Mouse (Mus musculus): ENCODE measurements around the gene Faim2. TPM values are rescaled to one million over a fixed set of nuclear protein-coding genes. Genes with fewer than 3 reads are reported as not detected.

Gene Faim2
- 0.46 and 0.67 TPM in 2 replicates for polyA plus RNA-seq (2012; rRNA removed)

DNA sequence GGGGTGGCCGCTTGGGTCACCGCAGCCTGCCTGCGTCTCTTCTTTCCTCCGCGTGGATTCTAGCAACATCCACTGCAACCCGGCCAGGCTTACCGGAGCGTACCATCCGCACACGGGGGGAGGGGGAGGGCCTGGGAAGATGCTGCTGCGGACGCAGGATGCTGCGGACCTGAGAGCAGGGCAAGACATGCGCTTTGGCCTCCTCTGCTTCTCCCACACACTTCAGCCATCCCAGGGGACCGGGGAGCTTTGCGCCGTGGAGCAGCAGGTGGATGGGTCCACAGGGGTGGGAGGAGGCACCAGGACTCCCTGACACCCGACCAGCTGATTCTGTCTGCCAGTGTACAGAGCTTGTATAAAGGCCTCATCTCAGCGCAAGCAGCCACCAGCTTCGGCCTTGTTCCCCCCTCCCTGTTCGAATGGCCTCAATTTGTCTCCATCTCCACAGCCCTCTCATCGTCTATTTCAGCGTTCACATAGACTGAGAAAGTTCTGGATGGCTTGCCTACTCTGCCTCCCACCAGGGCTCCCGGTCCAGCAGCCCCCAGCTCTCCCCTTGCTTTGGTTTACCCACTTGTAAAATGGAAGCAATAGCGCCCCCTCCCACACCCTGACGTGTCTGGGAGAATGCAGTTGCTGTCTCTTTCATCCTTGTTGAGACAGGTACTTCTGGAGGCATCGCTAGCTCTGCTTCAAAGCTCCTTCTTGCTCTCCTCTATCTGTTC lies at the start of gene Faim2:
Gene Faim2 (minus strand): TSS at position 537 of the 725 bp plus-strand sequence.

GRCm38 (mm10) chr15:99474576-99474926 lies 53.4 kb downstream of the Faim2 start, which contains the start of gene Bcdin3d:
Bcdin3d (minus strand) TSS chr15:99474730.

DNA sequence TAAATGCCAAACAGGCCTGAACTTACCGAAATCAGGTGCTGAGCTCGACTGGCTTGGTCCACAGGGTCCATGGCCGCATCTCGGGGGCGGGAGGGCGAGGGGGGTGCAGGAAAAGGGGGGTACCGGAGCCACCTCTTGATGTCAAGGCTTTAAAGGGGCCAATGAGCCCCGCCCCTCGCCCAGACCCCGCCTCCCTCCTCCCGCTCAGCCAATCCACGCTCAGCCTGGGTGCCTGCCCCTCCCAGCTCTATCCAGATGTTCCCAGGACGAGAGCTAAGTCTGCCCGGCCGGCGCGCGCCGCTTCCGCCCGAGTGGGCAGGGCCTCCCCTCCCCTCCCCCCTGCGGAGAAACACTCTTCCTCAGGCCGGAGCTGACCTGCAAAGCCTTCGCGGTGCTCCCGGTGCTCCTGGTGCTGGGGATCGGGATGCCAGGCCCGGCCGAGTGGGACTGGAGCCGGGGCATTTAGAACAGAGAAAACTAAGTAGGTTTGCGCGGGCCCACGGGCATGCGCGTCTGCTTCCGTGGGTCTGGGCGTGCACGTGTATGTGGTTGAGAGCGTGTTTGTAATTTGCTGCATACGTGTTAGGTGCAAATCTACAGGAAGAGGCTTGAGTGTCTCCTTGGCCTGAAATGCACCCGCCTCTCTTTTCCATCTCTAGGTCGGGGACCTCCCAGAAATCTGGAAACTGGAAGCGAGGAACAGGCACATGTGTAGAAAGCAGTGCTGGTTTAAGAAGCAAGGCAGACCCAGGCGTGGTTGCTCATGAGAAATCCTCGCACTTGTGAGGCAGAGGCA lies 70.2 kb downstream of the Faim2 start, which contains the start of gene Nckap5l:
Gene Nckap5l (minus strand): TSS at position 143 of the 796 bp plus-strand sequence.

Other genes with a start within 250 kb of the Faim2 start
- 31.1 and 31.5 TPM in 2 replicates for gene Prpf40b, start 233.1 kb downstream of the Faim2 start, polyA plus RNA-seq (2012; rRNA removed)
- 0.08 TPM in 1 of 2 replicates, not detected in the other for gene Fam186b, start 232.3 kb downstream of the Faim2 start, polyA plus RNA-seq (2012; rRNA removed)
- 5.1 and 5.4 TPM in 2 replicates for gene Fmnl3, start 157.7 kb downstream of the Faim2 start, polyA plus RNA-seq (2012; rRNA removed)
- gene Tmbim6, start 135.3 kb downstream of the Faim2 start, polyA plus RNA-seq (2012; rRNA removed), result 337 and 487 TPM in 2 replicates
- gene Nckap5l, start 70.4 kb downstream of the Faim2 start, polyA plus RNA-seq (2012; rRNA removed), result 2.6 and 2.9 TPM in 2 replicates
- gene Bcdin3d, start 53.4 kb downstream of the Faim2 start, polyA plus RNA-seq (2012; rRNA removed), result 2.7 and 2.9 TPM in 2 replicates
- 0.43 TPM in 1 of 2 replicates, not detected in the other for gene Aqp2, start 50.9 kb upstream of the Faim2 start, polyA plus RNA-seq (2012; rRNA removed)
- 22.6 and 90.4 TPM in 2 replicates for gene Aqp5, start 62.6 kb upstream of the Faim2 start, polyA plus RNA-seq (2012; rRNA removed)
- gene Aqp6, start 73.2 kb upstream of the Faim2 start, polyA plus RNA-seq (2012; rRNA removed), result not detected in 2 replicates
- 3.8 and 5.4 TPM in 2 replicates for gene Racgap1, start 123.5 kb upstream of the Faim2 start, polyA plus RNA-seq (2012; rRNA removed)
- 0.18 TPM in 1 of 2 replicates, not detected in the other for gene Asic1, start 142.2 kb upstream of the Faim2 start, polyA plus RNA-seq (2012; rRNA removed)
- gene Smarcd1, start 174.0 kb upstream of the Faim2 start, polyA plus RNA-seq (2012; rRNA removed), result 10.7 and 11.8 TPM in 2 replicates
- gene Gm17349, start 177.3 kb upstream of the Faim2 start, polyA plus RNA-seq (2012; rRNA removed), result not detected in 2 replicates
- 26.2 and 29.9 TPM in 2 replicates for gene Gpd1, start 189.3 kb upstream of the Faim2 start, polyA plus RNA-seq (2012; rRNA removed)
- gene Cox14, start 197.5 kb upstream of the Faim2 start, polyA plus RNA-seq (2012; rRNA removed), result 141 and 223 TPM in 2 replicates
- gene Cers5, start 244.7 kb upstream of the Faim2 start, polyA plus RNA-seq (2012; rRNA removed), result 4.3 and 5.5 TPM in 2 replicates